Mouse (Mus musculus) monocyte, adult 2 months (primary cell): ENCODE measurements around the gene Cox4i2.

Source experiments
- DNase-seq, 2 experiments: peaks; one replicate each; pipeline ENCODE4 v3.0.0; 2022; ENCODE audit warnings: low spot score in 2 of 2, low read depth in 1 of 2

Gene Cox4i2

DNA sequence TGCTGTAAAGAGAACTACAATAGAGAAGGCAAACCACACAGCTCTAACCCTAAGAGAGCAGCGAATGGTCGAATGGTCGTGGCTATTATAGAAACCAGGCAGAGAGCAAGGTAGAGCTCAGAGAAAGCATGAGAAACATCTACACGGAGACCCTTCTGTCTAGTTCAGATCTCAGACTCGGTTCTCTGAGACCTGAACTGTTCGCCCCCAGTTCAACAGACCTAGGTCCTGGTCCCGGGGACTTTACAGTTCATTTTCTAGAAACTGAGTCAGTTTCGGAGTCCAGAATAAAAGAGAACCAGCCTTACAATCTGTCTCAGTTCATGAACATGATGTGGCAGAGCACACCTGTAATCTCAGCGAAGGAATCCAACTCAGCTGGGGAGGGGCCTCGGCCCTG lies 19.5 kb upstream of the Cox4i2 start:
- DNase-seq: no peak

DNA sequence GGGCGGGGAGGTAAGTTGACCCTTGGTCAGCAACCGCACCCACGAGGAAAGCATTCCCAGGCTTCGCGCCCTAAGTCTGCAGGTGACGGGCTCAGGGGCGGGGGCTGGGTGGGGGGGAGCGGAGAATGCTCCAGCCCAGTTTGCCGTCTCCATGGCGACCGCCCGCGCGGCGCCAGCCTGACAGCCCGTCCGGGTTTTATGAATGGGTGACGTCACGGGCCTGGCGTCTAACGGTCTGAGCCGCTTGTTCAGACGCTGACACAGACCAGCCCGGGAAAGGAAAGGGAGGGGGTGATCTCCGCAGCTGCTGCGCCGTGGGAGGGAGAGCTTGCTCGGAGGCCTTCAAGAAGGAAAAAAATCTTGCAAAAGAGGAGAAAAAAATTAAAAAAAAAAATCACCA lies 19.0 kb upstream of the Cox4i2 start:
- peak; percentile 67 to 80 for DNase-seq

DNA sequence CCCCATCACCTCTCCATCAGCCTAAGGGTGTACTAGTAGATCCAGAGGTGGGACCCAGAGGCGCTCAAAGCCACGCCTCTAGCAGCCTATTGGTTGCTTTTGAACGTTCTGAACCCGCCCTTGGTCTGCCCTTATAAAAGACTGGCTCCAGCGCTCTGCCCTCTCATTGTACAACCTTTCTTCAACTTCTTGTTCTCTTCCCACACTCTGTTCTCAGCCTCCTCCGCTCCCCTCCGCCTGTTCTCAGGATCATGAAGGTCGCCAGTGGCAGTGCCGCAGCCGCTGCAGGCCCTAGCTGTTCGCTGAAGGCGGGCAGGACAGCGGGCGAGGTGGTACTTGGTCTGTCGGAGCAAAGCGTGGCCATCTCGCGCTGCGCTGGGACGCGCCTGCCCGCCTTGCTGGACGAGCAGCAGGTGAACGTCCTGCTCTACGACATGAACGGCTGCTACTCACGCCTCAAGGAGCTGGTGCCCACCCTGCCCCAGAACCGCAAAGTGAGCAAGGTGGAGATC lies 17.8 kb upstream of the Cox4i2 start, which contains the start of gene Id1:
Id1 (plus strand) TSS at position 162 of the 512 bp plus-strand sequence.
- DNase-seq: peak; percentile 64 to 75

DNA sequence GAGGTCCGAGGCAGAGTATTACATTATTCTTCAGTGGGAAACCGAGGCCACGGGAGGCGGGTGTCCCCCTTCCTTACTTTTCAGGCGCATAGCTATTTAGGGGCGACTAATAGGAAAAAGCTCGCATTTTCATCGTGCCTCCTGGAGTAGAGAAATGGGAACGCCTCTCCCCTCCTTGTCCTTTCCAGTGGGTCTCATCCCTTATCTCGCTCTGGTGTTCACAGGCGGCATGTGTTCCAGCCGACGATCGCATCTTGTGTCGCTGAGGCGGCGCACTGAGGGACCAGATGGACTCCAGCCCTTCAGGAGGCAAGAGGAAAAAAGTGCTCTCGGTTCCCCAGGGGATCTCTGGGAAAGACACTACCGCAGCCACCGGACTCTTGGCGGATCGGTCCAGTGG lies 17.2 kb upstream of the Cox4i2 start:
- DNase-seq: no peak

DNA sequence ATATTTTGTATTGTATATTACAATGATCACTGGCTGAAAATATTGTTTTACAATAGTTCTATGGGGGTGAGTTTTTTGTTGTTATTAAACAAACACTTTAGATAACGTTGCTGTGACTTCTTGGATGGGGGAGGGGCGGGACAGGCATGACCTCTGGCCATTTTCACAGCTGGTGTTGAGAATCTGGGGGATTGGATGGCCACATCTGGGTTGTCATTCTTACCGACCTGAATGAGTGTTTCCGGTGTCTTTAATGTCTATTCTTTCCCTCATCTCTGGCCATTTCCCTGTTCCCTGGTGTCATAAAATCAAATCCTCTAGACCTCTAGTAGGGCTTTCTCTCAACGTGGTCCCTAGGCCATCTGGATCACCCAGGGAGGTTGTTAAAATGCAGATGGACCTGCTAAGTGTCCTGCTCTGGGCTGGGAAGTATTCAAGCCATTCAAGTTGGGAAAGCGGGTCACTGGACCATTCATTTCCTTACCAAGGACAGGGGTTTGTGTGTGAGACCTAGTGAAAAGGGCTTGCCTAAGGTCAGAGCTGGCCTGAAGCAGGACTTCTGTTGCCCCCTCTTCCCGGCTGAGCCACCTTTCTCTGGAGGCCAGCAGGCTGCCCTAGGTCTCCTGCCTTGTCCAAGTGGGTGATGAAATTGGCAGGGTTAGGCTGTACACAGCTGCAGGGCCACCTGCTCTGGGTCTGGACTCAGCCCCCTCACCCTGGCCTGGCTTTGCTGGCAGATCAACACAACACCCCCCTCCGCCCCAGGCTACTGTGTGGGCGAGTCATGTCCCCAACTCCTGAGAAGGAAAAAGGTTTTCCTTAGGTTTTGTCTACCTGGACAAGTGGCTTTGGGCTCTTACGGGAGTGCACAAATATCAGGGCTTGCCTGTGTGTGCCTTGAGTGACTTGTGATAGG lies 16.4 kb upstream of the Cox4i2 start:
- DNase-seq: no peak

DNA sequence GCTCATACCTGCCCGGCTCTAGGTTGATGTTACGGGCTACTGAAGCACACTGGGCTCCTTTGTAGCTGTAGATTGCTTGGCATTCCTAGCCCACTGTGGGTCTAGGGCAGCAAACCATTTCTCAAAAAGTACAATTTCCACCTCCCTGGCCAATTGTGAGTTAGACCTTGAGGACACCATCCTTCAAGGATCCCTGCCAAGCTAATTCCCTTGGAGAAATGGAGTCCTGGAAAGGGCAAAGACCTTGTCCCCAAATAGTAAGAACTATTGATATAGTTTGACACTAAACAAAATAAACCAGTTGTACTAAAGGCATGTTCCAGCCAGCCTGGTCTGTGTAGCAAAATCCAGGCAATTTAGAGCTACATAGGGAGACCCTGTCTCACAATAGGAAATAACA lies 15.6 kb upstream of the Cox4i2 start:
- DNase-seq: no peak

DNA sequence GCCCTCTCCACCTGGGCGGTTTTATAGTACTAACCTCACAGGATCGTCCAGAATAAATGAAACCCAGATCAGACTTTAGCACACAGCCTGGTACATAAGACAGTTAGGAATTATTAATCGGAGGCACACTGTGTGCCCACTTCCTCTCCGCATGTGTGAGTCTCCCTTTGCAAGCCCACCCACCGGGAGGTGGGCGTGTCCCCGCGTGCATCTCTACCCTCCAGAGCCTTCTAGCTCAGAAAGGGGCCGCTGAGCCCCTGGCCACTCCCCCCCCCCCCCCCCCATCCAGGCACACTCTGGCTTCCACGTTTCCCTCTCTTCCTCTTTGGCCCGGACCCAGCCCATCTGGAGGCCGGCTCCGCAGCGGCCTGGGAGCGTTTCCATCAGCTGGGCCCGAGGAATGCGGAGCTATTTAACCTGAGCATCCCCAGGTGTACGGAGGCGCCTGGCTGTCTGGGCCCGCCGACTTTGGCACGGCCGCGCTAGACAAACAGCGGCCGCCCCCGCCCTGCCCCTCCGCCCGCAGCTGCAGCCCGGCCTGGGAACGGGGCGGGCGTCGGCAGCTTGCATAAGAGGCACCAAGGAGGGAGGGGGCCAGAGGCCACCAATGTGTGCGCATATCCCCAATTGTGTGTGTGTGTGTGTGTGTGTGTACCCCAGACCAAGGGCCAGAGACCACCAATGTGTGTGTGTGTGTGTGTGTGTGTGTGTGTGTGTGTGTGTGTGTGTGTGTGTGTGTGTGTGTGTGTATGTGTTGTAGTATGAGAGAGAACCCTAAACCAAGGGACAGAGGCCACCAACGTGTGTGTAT lies 14.7 kb upstream of the Cox4i2 start:
- DNase-seq: no peak

DNA sequence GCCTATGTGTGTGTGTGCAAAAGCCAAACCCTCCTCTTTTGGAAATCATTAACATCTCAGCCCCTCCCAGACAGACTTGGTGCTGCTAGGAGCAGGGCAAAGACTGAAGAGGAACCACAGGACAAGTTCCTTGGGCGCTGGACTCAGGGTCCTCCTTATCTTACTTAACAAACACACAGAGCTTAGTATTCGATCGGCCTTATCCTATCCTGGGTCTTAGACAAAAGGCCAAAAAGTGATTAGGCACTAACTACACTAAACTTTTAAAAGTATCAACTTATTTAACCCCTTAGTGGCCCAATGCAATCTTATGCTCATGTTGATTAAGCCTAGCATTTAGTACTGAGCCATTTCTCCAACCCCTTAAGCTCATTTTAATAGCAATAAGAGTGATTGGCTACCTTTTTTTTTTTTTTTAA lies 14.1 kb upstream of the Cox4i2 start:
- DNase-seq: no peak

DNA sequence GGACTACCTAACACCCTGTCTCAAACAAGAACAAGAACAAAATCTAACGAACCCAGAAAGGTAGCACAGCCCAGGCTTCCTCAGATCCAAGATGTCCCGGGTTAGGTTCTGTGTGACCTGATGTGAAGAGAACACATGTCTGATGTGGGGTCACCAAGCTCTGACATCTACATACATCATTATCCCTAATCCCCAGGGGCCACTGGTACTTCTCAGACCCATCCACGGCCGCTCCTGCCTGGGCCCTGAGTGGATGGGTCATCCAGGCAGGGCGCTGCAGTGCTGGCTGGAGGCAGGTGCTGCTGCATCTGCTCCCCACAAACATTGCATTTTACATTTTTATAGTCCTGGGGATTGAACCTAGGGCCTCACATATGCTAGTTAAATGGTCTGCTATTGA lies 13.5 kb upstream of the Cox4i2 start:
- DNase-seq: no peak

DNA sequence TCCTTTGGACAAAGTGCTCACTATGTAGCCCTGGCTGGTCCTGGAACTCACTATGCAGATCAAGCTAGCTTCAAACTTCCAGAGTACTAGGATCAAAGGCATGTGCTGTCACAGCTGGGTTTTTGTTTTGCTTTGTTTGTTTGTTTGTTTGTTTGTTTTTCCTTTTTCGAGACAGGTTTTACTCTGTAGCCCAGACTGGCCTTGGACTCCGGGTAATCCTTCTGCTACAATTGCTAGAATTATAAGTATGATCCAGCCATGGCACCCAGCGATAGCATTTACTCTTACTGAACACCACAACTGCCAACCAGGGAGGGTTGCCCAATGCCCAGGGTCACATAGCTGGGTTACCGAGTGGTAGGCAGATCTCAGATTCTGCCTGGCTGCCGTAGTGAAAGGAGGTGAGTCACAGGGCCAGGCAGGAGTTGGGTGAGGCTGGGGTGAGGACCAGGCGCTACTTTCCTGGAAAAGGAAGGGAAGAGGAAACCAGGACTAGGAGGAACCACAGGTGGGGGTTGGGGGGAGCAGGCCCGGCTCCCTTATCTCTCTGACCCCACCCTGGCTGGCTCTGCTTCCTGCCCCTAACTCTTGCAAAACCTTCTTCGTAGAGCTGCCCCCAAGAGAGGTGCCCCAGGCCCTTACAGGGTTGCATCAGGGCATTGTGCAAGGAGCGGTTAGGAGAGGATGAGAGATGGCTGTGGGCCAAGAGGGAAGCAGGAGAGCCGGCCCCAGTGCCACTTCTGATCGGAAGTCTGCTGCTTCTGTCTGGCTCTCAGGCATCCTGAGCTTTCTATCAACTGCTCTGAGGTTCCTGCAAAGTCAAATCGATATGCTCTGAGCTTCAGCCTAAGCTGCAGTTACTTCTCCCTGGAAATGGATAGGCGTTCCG lies 12.6 kb upstream of the Cox4i2 start:
- peak; percentile 66 to 83 for DNase-seq

DNA sequence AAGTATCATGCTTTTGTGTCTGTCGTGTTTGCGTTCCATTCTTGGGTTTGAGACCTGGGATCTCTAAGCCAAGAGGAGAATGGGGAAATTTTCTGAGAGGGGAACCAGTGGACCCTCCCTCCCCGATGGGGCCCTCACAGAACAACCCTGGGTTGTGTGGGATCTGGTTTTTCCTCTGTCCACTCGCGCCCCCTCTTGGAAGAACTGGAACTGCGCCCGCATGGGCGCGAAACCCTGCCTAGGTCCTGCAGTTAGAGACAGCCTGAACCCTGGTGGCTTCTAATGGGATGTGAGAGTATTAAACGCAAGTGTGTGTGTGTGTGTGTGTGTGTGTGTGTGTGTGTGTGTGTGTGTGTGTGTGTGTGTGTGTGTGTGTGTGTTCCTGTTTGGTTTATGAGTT lies 11.5 kb upstream of the Cox4i2 start:
- peak; percentile 42 to 57 for DNase-seq

DNA sequence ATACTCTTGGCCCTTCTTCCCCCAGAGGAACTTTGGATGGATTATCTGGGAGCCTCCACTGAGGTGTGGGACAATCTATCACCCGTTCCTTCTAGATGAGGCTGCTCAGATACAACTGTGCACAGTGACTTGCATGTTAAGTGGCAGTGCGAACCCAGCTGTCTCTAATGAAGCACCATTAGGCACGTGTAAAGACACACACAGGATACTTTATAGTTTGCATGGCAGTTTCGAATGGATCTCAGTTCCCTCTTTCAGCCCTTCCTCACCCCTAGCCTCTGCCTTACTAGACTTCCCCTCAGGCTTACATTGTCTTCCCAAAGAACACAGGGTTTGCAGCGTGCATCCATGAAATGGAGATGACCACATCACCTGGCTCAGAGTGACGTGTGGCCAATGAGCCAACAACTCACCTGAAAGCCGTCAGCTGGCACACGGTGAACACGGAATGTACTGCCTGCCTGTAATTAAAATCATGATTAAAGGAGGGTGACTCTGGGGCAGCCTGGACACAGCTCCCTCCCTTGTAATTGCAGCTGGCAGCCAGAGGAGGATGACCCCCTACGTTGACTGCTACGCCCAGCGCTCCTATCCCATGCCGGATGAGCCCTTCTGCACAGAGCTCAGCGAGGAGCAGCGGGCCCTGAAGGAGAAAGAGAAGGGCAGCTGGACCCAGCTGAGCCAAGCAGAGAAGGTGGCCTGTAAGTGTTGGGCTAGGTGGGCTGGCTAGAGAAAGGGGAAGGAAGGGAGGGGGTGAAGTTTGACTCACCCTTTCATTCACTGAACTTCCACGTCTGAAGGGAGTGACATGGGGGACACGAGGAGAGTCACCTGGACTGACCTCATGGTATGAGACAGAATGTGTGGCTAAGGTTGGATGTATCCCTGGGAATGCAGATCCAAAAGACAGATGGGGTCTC lies 2.8 kb downstream of the Cox4i2 start:
- no peak for DNase-seq

DNA sequence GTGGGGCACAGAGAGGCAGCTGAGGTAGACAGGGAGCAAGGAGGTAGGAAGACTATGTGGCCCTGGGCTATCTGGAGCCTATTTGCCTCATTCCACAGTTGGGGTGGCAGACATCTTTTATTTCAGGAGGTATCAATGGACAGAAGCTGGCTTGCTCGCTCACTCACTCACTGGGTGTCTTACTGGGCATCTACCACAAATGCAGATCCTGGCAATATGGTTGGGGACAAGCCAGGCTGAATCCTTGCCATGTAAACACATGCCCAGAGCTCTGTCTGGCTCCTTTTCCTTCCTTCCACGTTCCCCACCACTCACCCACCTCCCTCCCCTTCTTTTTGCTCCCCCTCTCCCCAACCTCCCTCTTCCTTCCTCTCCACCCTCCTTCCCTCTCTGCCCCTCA lies 3.5 kb downstream of the Cox4i2 start:
- DNase-seq: no peak

DNA sequence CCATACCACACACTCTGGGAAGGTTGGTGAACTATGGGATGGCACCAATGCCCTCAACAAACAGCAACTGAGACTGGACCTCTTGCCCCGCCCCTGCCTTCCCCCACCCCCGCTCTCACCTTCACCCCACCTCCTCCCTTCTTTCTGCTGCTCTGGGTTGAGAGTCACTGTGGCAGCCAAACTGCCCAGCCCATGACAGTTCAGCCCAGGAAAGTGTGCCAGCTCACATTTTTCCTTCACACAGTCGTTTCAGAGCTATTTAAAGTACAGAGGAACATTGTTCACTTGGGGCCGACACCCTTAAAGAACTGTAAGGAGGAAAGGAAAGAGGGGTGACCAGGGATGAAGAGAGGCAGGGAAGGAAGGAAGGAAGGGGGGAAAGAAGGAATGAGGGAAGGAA lies 4.4 kb downstream of the Cox4i2 start:
- no peak for DNase-seq

DNA sequence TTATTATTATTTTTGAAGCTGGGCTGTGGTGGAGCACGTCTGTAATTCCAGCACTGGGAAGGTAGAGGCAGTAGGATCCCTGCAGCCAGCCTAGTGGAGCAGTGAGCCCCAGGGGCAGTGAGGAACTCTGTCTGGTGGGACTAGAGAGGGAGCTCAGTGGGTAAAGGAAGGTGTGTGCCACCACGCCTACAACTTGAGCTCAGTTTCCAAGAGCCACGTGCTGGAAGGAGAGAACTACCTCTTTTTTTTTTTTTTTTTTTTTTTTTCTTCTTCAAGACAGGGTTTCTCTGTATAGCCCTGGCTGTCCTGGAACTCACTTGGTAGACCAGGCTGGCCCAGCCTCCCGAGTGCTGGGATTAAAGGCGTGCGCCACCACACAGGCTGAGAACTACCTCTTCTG lies 9.3 kb downstream of the Cox4i2 start:
- DNase-seq: no peak

DNA sequence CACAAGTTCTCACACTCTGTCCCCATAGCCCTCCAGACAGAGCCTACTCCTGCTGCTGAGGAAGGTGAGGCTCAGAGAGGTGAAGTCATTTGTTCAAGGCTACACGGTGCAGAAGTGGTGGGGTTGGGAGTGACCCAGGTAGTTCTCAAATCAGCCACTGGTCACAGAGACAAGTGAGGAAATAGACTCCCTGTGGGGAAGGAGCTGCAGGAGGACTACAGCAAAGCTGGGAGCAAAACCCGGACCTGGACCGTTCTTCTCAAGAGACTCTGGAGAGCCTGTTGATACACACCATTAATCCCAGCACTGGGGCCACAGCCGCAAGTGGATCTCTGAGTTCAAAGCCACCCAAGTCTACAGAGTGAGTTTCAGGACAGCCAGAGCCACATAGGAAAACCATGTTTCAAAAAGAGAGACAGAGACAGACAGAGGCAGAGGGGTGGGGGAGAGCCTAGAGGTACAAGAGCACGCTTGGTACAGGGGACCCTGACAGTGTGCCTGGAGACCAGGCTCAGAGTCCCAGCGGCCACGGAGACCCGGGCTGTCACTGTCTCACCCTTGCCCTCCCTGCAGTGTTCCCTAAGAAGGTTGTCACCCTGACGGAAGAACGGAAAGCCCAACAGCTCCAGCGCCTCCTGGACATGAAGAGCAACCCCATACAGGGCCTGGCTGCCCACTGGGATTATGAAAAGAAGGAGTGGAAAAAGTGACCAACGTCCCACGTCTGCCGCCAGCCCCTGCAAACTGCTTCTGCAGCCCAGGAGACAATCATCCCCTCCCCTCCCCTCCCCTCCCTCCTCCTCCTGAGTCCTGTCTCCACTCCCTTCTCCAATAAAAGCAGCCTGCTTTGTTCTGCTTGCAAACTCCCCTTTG lies 10.4 kb downstream of the Cox4i2 start:
- DNase-seq: no peak

DNA sequence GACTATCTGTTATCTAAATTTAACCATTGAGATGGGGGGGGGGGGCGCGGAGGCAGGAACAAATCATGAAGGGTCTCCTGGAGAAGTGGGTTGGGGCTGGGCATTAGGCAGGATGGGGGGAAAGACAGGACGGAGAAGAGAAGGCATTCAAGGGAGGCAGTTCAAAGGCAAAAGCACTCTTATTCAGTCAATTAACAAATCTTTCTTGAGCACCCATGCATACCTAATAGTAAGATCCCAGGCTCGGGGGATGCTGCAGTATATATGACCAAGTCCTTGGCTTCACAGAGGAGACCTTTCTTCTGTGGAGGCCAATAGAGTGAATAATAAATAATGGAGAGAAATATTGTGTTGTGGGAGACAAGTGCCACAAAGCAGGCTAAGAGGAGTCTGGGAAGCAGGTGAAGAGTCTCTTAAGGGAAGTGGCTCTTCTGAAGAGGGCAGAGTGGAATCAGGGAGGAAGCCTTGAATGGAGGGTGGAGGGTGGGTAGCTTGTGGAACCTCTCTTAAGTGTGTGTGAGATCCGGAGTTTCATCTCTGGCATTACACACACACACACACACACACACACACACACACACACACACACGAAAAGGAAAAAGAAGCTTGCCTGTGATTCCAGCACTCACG lies 11.2 kb downstream of the Cox4i2 start:
- DNase-seq: no peak

DNA sequence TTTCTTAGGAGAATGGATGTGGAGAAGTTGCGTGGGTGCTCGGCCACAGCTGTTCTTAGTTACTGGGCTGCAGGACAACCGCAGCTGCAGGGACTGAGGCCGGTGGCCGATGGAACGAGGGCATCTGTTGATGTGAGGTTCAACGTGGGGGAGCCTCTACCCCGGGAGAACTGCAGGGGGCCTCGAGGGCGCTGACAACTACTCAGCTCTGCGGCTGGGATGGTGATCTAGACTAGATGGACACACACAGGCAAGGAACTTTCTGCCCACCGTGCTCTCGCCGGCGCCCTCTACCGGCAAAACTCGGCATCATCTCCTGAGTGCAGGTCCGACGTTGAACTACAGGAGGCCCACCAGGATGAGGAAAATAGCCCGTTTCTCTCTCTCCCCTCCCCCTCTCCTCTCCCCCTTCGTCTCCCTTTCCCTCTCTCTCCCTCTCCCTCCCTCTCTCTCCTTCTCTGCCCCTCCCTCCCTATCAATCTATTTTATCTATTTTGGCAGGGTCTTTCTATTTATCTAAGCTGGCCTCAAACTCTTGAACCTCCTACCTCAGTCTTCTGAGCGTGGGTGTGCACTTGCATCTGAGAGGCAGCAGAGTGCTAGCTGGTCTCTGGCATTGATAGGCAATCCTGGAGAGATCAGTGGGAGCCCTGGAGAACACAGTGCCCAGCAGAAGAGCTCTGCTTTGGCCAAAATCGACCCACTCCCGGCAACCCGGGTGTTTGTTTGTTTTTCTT lies 12.6 kb downstream of the Cox4i2 start:
- DNase-seq: peak; percentile 75 to 82
